Mouse (Mus musculus) intestine, embryonic 14.5 days (tissue): ENCODE measurements at regions not wholly inside any gene's neighbourhood (a gene's known extent, or its start where the extent isn't known, plus 50 kb on each side); places are given as distances from the start of the nearest gene placed in this dataset.
"Not testable (repeated sequence)": the region's sequence is repeated elsewhere in the genome, so short reads cannot be mapped to it uniquely, and the experiment has no call there.

Source experiments
- ATAC-seq: fragments of 200-750 bp; cut with Nextera tagmentation; replicated peaks from 2 replicates; pipeline ENCODE4 v1.8.0; 2017; ENCODE audit warnings: low read depth, moderate number of reproducible peaks, moderate TSS enrichment, moderate library complexity; ENCODE audit not compliant: low FRiP score, low TSS enrichment
- DNase-seq: peaks from one replicate; pipeline ENCODE4 v3.0.0-alpha.2; 2018; ENCODE audit warnings: low spot score
- H3K27ac ChIP-seq: fragments of 300-500 bp; sonication (generic); 2 replicates; pipeline ENCODE4 v1.5.1; 2014; ENCODE audit warnings: low read depth, mild to moderate bottlenecking, control low read depth
- H3K27me3 ChIP-seq: fragments of 300-500 bp; sonication (generic); replicated peaks from 2 replicates; pipeline ENCODE4 v1.6.1; 2014; ENCODE audit warnings: low read length, control low read depth; ENCODE audit not compliant: control insufficient read depth, insufficient read depth
- H3K36me3 ChIP-seq: fragments of 300-500 bp; sonication (generic); 2 replicates; pipeline ENCODE4 v1.6.1; 2014; ENCODE audit warnings: low read length, control low read depth; ENCODE audit not compliant: control insufficient read depth, insufficient read depth
- H3K4me1 ChIP-seq: fragments of 300-500 bp; sonication (generic); replicated peaks from 2 replicates; pipeline ENCODE4 v1.6.1; 2014; ENCODE audit warnings: low read length, control low read depth, mixed read lengths; ENCODE audit not compliant: control insufficient read depth, insufficient read depth
- H3K4me2 ChIP-seq: fragments of 300-500 bp; sonication (generic); 2 replicates; pipeline ENCODE4 v1.6.1; 2014; ENCODE audit warnings: low read length
- H3K4me3 ChIP-seq: fragments of 300-500 bp; sonication (generic); 2 replicates; pipeline ENCODE4 v1.5.1; 2014; ENCODE audit warnings: low read depth, low read length, control low read depth, mixed read lengths
- H3K9ac ChIP-seq: fragments of 300-500 bp; sonication (generic); 2 replicates; pipeline ENCODE4 v1.6.1; 2014; ENCODE audit warnings: mild to moderate bottlenecking, low read length
- H3K9me3 ChIP-seq: fragments of 300-500 bp; sonication (generic); 2 replicates; pipeline ENCODE4 v1.6.1; 2016; ENCODE audit warnings: low read length, control low read depth; ENCODE audit not compliant: control insufficient read depth
- WGBS: fragments of 180-500 bp; shearing (Covaris S2); extraction: QIAGEN DNeasy Blood & Tissue Kit; methylation state at CpG from one replicate; pipeline ENCODE4 v1.1.7; 2014; 5-methylcytosine and 5-hydroxymethylcytosine counted together

DNA sequence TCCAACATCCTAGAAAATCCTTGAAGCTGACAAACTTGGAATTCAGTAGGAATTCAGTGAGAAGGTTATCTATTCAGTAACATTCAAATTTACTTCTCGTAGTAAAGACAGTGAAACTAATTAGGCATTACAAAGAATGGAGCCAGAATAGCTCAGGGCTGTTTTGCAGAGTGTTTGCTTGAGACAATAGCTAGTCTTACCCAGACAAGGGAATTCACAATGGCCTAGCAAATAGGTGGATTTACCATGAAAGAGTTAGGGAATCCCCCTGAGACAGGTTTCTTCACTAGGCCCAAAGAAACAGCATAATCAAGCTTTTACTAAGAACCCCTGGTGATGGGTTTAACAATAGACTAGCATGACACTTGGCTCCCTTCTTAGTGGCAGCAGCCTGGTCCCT lies 699.2 kb upstream of the Dmd start:
- not testable (repeated sequence) for H3K4me2 ChIP-seq, H3K27me3 ChIP-seq, H3K4me1 ChIP-seq, H3K4me3 ChIP-seq, H3K9ac ChIP-seq, H3K9me3 ChIP-seq, DNase-seq, H3K27ac ChIP-seq, H3K36me3 ChIP-seq, ATAC-seq
- WGBS, result 52% methylated on average over 1 of the region's 1 CpGs

DNA sequence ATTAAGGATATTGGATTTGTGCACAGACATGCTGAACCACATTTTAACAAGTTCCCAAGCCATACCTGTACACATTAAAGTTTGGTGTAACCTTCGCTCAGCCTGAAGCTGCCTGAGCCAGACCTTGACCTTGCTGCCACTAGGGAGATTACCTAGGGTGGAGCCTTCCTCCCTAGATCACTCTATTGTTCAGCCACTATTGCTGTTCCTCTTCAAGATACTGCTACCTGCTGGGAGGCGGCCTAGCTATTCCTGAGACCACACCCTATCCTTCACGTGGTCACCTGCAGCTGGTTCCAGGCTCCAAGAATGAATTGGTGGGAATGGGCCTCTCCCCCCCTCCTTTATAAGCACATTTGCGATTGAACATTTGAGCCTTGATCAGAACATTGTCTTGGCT lies 666.3 kb upstream of the Dmd start:
- not testable (repeated sequence) for H3K27me3 ChIP-seq, H3K9me3 ChIP-seq, H3K36me3 ChIP-seq, H3K4me1 ChIP-seq, ATAC-seq, H3K4me2 ChIP-seq, DNase-seq, H3K27ac ChIP-seq, H3K4me3 ChIP-seq, H3K9ac ChIP-seq
- 72% methylated on average over 4 of the region's 4 CpGs for WGBS

- H3K4me3 ChIP-seq, result peak overlapping the region; percentile 11
- H3K36me3 ChIP-seq, result no peaks in the 10 kb centered on the region
- ATAC-seq, result no peak
- WGBS, result 22% methylated on average over 18 of the region's 18 CpGs
- no peak overlapping the region for H3K9ac ChIP-seq
- peak; percentile 44 for DNase-seq
- no peaks in the 10 kb centered on the region for H3K9me3 ChIP-seq
- no peaks in the 10 kb centered on the region for H3K27me3 ChIP-seq
- H3K4me1 ChIP-seq, result no peaks in the 10 kb centered on the region
- H3K27ac ChIP-seq, result no peak overlapping the region
- H3K4me2 ChIP-seq, result peak overlapping the region; percentile 46
Measured at GRCm38 (mm10) chrX:82310764-82311492, 637.7 kb upstream of the Dmd start.
